Mouse (Mus musculus) embryonic stem cell, embryonic (primary cell): Measurements from ENCODE around the gene Cpxm1.

Source experiments
- CTCF ChIA-PET, 4 experiments: fragments of 300-600 bp in 2 of 4; fragments of 350-600 bp in 2 of 4; sonication (Branson Sonifier 250); formaldehyde crosslinking; loops; one replicate each; lab custom pipeline; 2022; ENCODE audit warnings: inconsistent platforms in 2 of 4; lab: Charles Lee
- POLR2A ChIA-PET, 4 experiments: fragments of 300-600 bp in 2 of 4; fragments of 350-600 bp in 2 of 4; sonication (Branson Sonifier 250); formaldehyde crosslinking; loops; one replicate each; lab custom pipeline; 2022; ENCODE audit warnings: antibody characterized with exemption in 4 of 4, inconsistent platforms in 1 of 4; lab: Charles Lee

Cpxm1 gene

GRCm38 (mm10) chr2:130383205-130383604 lies 14.2 kb downstream of the Cpxm1 start:
- POLR2A ChIA-PET, result no interaction called here
- CTCF ChIA-PET, result interaction anchor here in 1 of 4 experiments (1.3 kb wide), 1 partner anchor 41 kb away, joined by 3 read pairs; the partner anchor contains the start of genes Pced1a and Vps16

GRCm38 (mm10) chr2:130374951-130375350 lies 22.4 kb downstream of the Cpxm1 start:
- ChIA-PET CTCF (interaction anchor here in 1 of 4 experiments (1.0 to 1.9 kb wide), 2 partner anchors 9 to 14 kb away, joined by 3 to 8 read pairs; no protein-coding TSS in a partner anchor), POLR2A (interaction anchor here in 2 of 4 experiments (0.7 to 1.4 kb wide), 6 partner anchors 9 to 22 kb away, joined by 3 to 5 read pairs (median 4); no protein-coding TSS in a partner anchor)

- CTCF ChIA-PET, result interaction anchor here in 1 of 4 experiments (0.7 kb wide), 1 partner anchor 40 kb away, joined by 3 read pairs; no protein-coding TSS in a partner anchor
Observed at GRCm38 (mm10) chr2:130373026-130373425, 24.3 kb downstream of the Cpxm1 start.

GRCm38 (mm10) chr2:130367386-130367785 lies 30.0 kb downstream of the Cpxm1 start:
- ChIA-PET POLR2A (no interaction called here), CTCF (no interaction called here)

More at GRCm38 (mm10) chr2:130373026-130373425, 24.3 kb downstream of the Cpxm1 start:
- POLR2A ChIA-PET, result interaction anchor here in 2 of 4 experiments (0.6 to 0.8 kb wide), 2 partner anchors 9 to 118 kb away, joined by 3 read pairs; no protein-coding TSS in a partner anchor

GRCm38 (mm10) chr2:130365211-130366094 lies 31.9 kb downstream of the Cpxm1 start:
- CTCF ChIA-PET, result interaction anchor here in 3 of 4 experiments (0.6 to 1.2 kb wide), 6 partner anchors 11 to 72 kb away, joined by 3 to 5 read pairs (median 4); no protein-coding TSS in a partner anchor
- POLR2A ChIA-PET, result interaction anchor here in 2 of 4 experiments (0.9 to 1.7 kb wide), 9 partner anchors 8 to 270 kb away, joined by 3 to 5 read pairs (median 3); partner anchors contain the start of genes Idh3b (in 1 of the 2), Pced1a (in 1 of the 2) and Vps16 (in 1 of the 2)

GRCm38 (mm10) chr2:130362511-130363026 lies 34.8 kb downstream of the Cpxm1 start:
- CTCF ChIA-PET, result interaction anchor here in 3 of 4 experiments (0.6 to 1.6 kb wide), 18 partner anchors 8 to 200 kb away, joined by 3 to 8 read pairs (median 3); partner anchors contain the start of gene Tmem239 (in 1 of the 3)

GRCm38 (mm10) chr2:130358852-130359251 lies 38.5 kb downstream of the Cpxm1 start:
- POLR2A ChIA-PET, result interaction anchor here in 3 of 4 experiments (0.6 to 1.4 kb wide), 9 partner anchors 9 to 305 kb away, joined by 3 to 5 read pairs (median 3); partner anchors contain the start of genes Idh3b (in 2 of the 3), Ddrgk1 (in 1 of the 3), Ebf4 (in 1 of the 3) and Pced1a (in 1 of the 3)
- CTCF ChIA-PET, result interaction anchor here in 2 of 4 experiments (0.6 to 1.0 kb wide), 2 partner anchors 84 to 308 kb away, joined by 6 to 15 read pairs; partner anchors contain the start of gene Nop56 (in 1 of the 2)

More at GRCm38 (mm10) chr2:130362511-130363026, 34.8 kb downstream of the Cpxm1 start:
- POLR2A ChIA-PET, result interaction anchor here in 3 of 4 experiments (0.6 to 2.8 kb wide), 15 partner anchors 10 to 531 kb away, joined by 3 to 16 read pairs (median 4); partner anchors contain the start of genes Nop56 (in 1 of the 3), Pced1a (in 1 of the 3) and Vps16 (in 1 of the 3)

GRCm38 (mm10) chr2:130357551-130357950 lies 39.8 kb downstream of the Cpxm1 start:
- CTCF ChIA-PET, result no interaction called here
- POLR2A ChIA-PET, result interaction anchor here in 1 of 4 experiments (0.9 kb wide), 2 partner anchors 9 to 79 kb away, joined by 3 read pairs; no protein-coding TSS in a partner anchor

- CTCF ChIA-PET, result interaction anchor here in 2 of 4 experiments (0.6 to 1.1 kb wide), 3 partner anchors 8 to 107 kb away, joined by 3 read pairs; no protein-coding TSS in a partner anchor
Observed at GRCm38 (mm10) chr2:130353889-130354288, 43.5 kb downstream of the Cpxm1 start.

GRCm38 (mm10) chr2:130353411-130353810 lies 44.0 kb downstream of the Cpxm1 start:
- CTCF ChIA-PET, result no interaction called here
- POLR2A ChIA-PET, result interaction anchor here in 1 of 4 experiments (1.3 to 3.3 kb wide), 2 partner anchors 9 to 22 kb away, joined by 4 to 16 read pairs; no protein-coding TSS in a partner anchor

More at GRCm38 (mm10) chr2:130353889-130354288, 43.5 kb downstream of the Cpxm1 start:
- POLR2A ChIA-PET, result interaction anchor here in 1 of 4 experiments (1.6 to 3.3 kb wide), 2 partner anchors 8 to 65 kb away, joined by 3 to 16 read pairs; no protein-coding TSS in a partner anchor

GRCm38 (mm10) chr2:130351758-130352339 lies 45.5 kb downstream of the Cpxm1 start:
- ChIA-PET POLR2A (interaction anchor here in 2 of 4 experiments (0.6 to 3.3 kb wide), 5 partner anchors 10 to 427 kb away, joined by 3 to 16 read pairs (median 4); partner anchors contain the start of gene Nop56 (in 1 of the 2)), CTCF (interaction anchor here in 1 of 4 experiments (1.1 to 1.7 kb wide), 2 partner anchors 37 to 63 kb away, joined by 3 read pairs; no protein-coding TSS in a partner anchor)

GRCm38 (mm10) chr2:130350376-130350775 lies 47.0 kb downstream of the Cpxm1 start:
- ChIA-PET POLR2A (interaction anchor here in 3 of 4 experiments (0.6 to 1.5 kb wide), 6 partner anchors 9 to 1504 kb away, joined by 4 to 8 read pairs (median 4); no protein-coding TSS in a partner anchor), CTCF (interaction anchor here in 1 of 4 experiments (0.5 kb wide), 1 partner anchor 1561 kb away, joined by 7 read pairs; no protein-coding TSS in a partner anchor)

- ChIA-PET POLR2A (no interaction called here), CTCF (no interaction called here)
Observed at GRCm38 (mm10) chr2:130341220-130341580, 56.2 kb downstream of the Cpxm1 start.
